24 mouse cellular contexts compared by ENCODE assay signal in genomic region chr5:8544512-8544911, GRCm38 (mm10).
DNase-seq lines count a peak whose midpoint lies in the region; ATAC-seq and TF ChIP-seq lines count a peak whose summit lies in the region.
"Had no signal": no experiment of that assay in that cellular context is flagged by ENCODE, and none has a peak within 500 bp of the region (broad histone marks: within the 10 kb centered on the region; RNA-seq: fewer than 3 reads in every experiment).

No protein-coding gene starts in this region.

- WGBS in forebrain, embryonic 14.5 days, result 37% methylated on average over 3 of the region's 5 CpGs
- 46% methylated on average over 2 of the region's 5 CpGs for WGBS in forebrain, postnatal 0 days
- WGBS in midbrain, embryonic 12.5 days, result 56% methylated on average over 2 of the region's 5 CpGs
- WGBS in midbrain, embryonic 14.5 days, result 33% methylated on average over 3 of the region's 5 CpGs

- ATAC-seq in forebrain, embryonic 14.5 days, result no peak
- ATAC-seq in forebrain, postnatal 0 days, result no peak
- 0 out of 2 replicates have a peak, but pooled peaks have one; percentile 16 for ATAC-seq in midbrain, embryonic 12.5 days (ENCODE audit: low FRiP score, low read depth)
- no peak for ATAC-seq in midbrain, embryonic 14.5 days (ENCODE audit: low FRiP score, low TSS enrichment)
- ATAC-seq in megakaryocyte progenitor cell, adult 5-6 weeks (replicated peaks; ENCODE audit: poor library complexity), result 0 out of 2 replicates have a peak, but pooled peaks have one; percentile 23
- ATAC-seq in megakaryocyte, adult 5-6 weeks (ENCODE audit: poor library complexity, severe bottlenecking), result no peak
- ATAC-seq: activated CD4-positive, CD25-positive, alpha-beta regulatory T cell, adult 4 months; hindbrain, embryonic 16.5 days; intestine, embryonic 15.5 days had no signal

- H3K4me1 ChIP-seq in forebrain, embryonic 14.5 days (ENCODE audit: control insufficient read depth, insufficient read depth, low read length), result no peaks in the 10 kb centered on the region
- H3K4me1 ChIP-seq in forebrain, postnatal 0 days (ENCODE audit: insufficient read depth), result no peaks in the 10 kb centered on the region
- H3K4me1 ChIP-seq in midbrain, embryonic 12.5 days, result no peaks in the 10 kb centered on the region
- H3K4me1 ChIP-seq in midbrain, embryonic 14.5 days (ENCODE audit: control insufficient read depth, insufficient read depth, low read length), result no peaks in the 10 kb centered on the region
- H3K4me1 ChIP-seq: embryonic facial prominence, embryonic 13.5 days; intestine, embryonic 15.5 days; liver, embryonic 13.5 days had no signal

- DNase-seq in forebrain, embryonic 14.5 days (ENCODE audit: low spot score), result peak; percentile 6
- DNase-seq in forebrain, postnatal 0 days, result no peak
- no peak for DNase-seq in midbrain, embryonic 14.5 days
- DNase-seq in R1 (ENCODE audit: low read depth, low spot score), result peak; percentile 80
- DNase-seq: adrenal gland, adult 8-10 months; B cell, adult 2 months; cerebellum, adult 18-20 months; cerebellum, postnatal 14 days; kidney, adult 9 months; kidney, postnatal 25 days; liver, embryonic 13.5 days; lung, embryonic 14.5 days; right cerebral cortex, postnatal 14 days; thymus, postnatal 25 days had no signal

- no peak overlapping the region for H3K27ac ChIP-seq in forebrain, embryonic 14.5 days (ENCODE audit: low read depth, low read length)
- no peak overlapping the region for H3K27ac ChIP-seq in forebrain, postnatal 0 days (ENCODE audit: low read depth, low read length)
- H3K27ac ChIP-seq in midbrain, embryonic 12.5 days (replicated peaks), result no peak overlapping the region
- no peak overlapping the region for H3K27ac ChIP-seq in midbrain, embryonic 14.5 days (replicated peaks; ENCODE audit: low read depth, low read length)
- H3K27ac ChIP-seq: embryonic facial prominence, embryonic 13.5 days; intestine, embryonic 15.5 days; liver, embryonic 13.5 days; stomach, postnatal 0 days had no signal

- H3K9ac ChIP-seq in forebrain, embryonic 14.5 days (ENCODE audit: low read length), result no peak overlapping the region
- no peak overlapping the region for H3K9ac ChIP-seq in forebrain, postnatal 0 days
- no peak overlapping the region for H3K9ac ChIP-seq in midbrain, embryonic 12.5 days (replicated peaks)
- H3K9ac ChIP-seq in midbrain, embryonic 14.5 days (replicated peaks; ENCODE audit: low read length), result no peak overlapping the region
- H3K9ac ChIP-seq: embryonic facial prominence, embryonic 13.5 days; intestine, embryonic 15.5 days; liver, embryonic 13.5 days; lung, embryonic 14.5 days had no signal

- no peak overlapping the region for H3K4me2 ChIP-seq in forebrain, embryonic 14.5 days (ENCODE audit: low read length)
- no peak overlapping the region for H3K4me2 ChIP-seq in forebrain, postnatal 0 days (ENCODE audit: low read depth)
- no peak overlapping the region for H3K4me2 ChIP-seq in midbrain, embryonic 12.5 days (replicated peaks)
- H3K4me2 ChIP-seq in midbrain, embryonic 14.5 days (ENCODE audit: low read length), result no peak overlapping the region
- H3K4me2 ChIP-seq: embryonic facial prominence, embryonic 13.5 days; heart, embryonic 11.5 days; intestine, embryonic 15.5 days; liver, embryonic 13.5 days; lung, embryonic 14.5 days had no signal

- TF ChIP-seq CTCF in forebrain, postnatal 0 days (IDR thresholded peaks at IDR 0.05; ENCODE audit: low read depth), result no peak

- no peaks in the 10 kb centered on the region for H3K27me3 ChIP-seq in forebrain, embryonic 14.5 days (replicated peaks; ENCODE audit: control insufficient read depth, insufficient read depth, low read length)
- no peaks in the 10 kb centered on the region for H3K27me3 ChIP-seq in forebrain, postnatal 0 days (ENCODE audit: insufficient read depth, low read length)
- no peaks in the 10 kb centered on the region for H3K27me3 ChIP-seq in midbrain, embryonic 12.5 days
- H3K27me3 ChIP-seq in midbrain, embryonic 14.5 days (ENCODE audit: control insufficient read depth, insufficient read depth, low read length), result no peaks in the 10 kb centered on the region
- H3K27me3 ChIP-seq: embryonic facial prominence, embryonic 13.5 days; intestine, embryonic 15.5 days; liver, embryonic 13.5 days had no signal

- no peak overlapping the region for H3K4me3 ChIP-seq in forebrain, embryonic 14.5 days (ENCODE audit: low read depth, low read length)
- H3K4me3 ChIP-seq in forebrain, postnatal 0 days (ENCODE audit: low read depth, low read length), result no peak overlapping the region
- no peak overlapping the region for H3K4me3 ChIP-seq in midbrain, embryonic 12.5 days
- H3K4me3 ChIP-seq in midbrain, embryonic 14.5 days (replicated peaks; ENCODE audit: low read depth, low read length), result no peak overlapping the region
- H3K4me3 ChIP-seq: embryonic facial prominence, embryonic 13.5 days; erythroblast, embryonic 14.5 days; intestine, embryonic 15.5 days; liver, embryonic 13.5 days had no signal

- no peaks in the 10 kb centered on the region for H3K9me3 ChIP-seq in forebrain, embryonic 14.5 days (replicated peaks; ENCODE audit: control insufficient read depth, low read length)
- no peaks in the 10 kb centered on the region for H3K9me3 ChIP-seq in forebrain, postnatal 0 days (ENCODE audit: low read length)
- no peaks in the 10 kb centered on the region for H3K9me3 ChIP-seq in midbrain, embryonic 12.5 days
- no peaks in the 10 kb centered on the region for H3K9me3 ChIP-seq in midbrain, embryonic 14.5 days (ENCODE audit: control insufficient read depth, low read length)
- H3K9me3 ChIP-seq: embryonic facial prominence, embryonic 13.5 days; intestine, embryonic 15.5 days; liver, embryonic 13.5 days had no signal

- no peaks in the 10 kb centered on the region for H3K36me3 ChIP-seq in forebrain, embryonic 14.5 days (ENCODE audit: control insufficient read depth, insufficient read depth, low read length)
- 0 out of 2 replicates have a peak, but pooled peaks cover 7% of the 10 kb centered on the region for H3K36me3 ChIP-seq in forebrain, postnatal 0 days (ENCODE audit: insufficient read depth)
- peaks cover 4% of the 10 kb centered on the region; the same call in 1 of the 2 replicates for H3K36me3 ChIP-seq in midbrain, embryonic 12.5 days
- peaks cover 8% of the 10 kb centered on the region; the same call in 1 of the 2 replicates for H3K36me3 ChIP-seq in midbrain, embryonic 14.5 days (ENCODE audit: control insufficient read depth, insufficient read depth, low read length)
- H3K36me3 ChIP-seq: embryonic facial prominence, embryonic 13.5 days; intestine, embryonic 15.5 days; liver, embryonic 13.5 days had no signal

Comparison
In these comparisons a context has a peak if more than half of its experiments do, and no peak if none do; other contexts are left out.
1. ATAC-seq: peak in midbrain, embryonic 12.5 days (single experiment) and megakaryocyte progenitor cell, adult 5-6 weeks (single experiment); none in forebrain, embryonic 14.5 days (single experiment), forebrain, postnatal 0 days (single experiment), midbrain, embryonic 14.5 days (single experiment) and megakaryocyte, adult 5-6 weeks (single experiment).
2. DNase-seq: peak in forebrain, embryonic 14.5 days (single experiment) and R1 (single experiment); none in forebrain, postnatal 0 days (single experiment) and midbrain, embryonic 14.5 days (single experiment).